Mouse (Mus musculus) Patski (cell line): ENCODE measurements around the gene Tmem230. TPM values are rescaled to one million over a fixed set of nuclear protein-coding genes. Genes with fewer than 3 reads are reported as not detected.
A peak's percentile ranks its signal among the peaks of the same experiment; 100 is the strongest.

Experiments used
- ATAC-seq: fragments of 100-300 bp; one replicate; pipeline ENCODE4 v1.8.0; 2021
- CTCF ChIA-PET: fragments of 350-600 bp; sonication (Branson Sonifier 250); formaldehyde crosslinking; loops from one replicate; lab custom pipeline; 2022; ENCODE audit warnings: inconsistent platforms; lab: Charles Lee
- POLR2A ChIA-PET: fragments of 350-600 bp; sonication (Branson Sonifier 250); formaldehyde crosslinking; loops from one replicate; lab custom pipeline; 2022; ENCODE audit warnings: antibody characterized with exemption, inconsistent platforms; lab: Charles Lee
- DNase-seq: peaks from one replicate; pipeline ENCODE4 v3.0.0-alpha.2; 2011; ENCODE audit warnings: low read depth, low spot score
- H3K27me3 ChIP-seq: fragments of 371-371 bp; one replicate; pipeline ENCODE4 v1.5.1; 2021
- CTCF ChIP-seq: fragments of 100-300 bp; IDR thresholded peaks from one replicate; pipeline ENCODE4 v1.5.1; 2021
- in situ Hi-C: fragments of 300-500 bp; cut with MboI; formaldehyde crosslinking; loops from 3 replicates; pipeline ENCODE4 v1.11.1; 2018; ENCODE audit warnings: low pct_unique_long_range_greater_than_20kb, mixed read lengths
- polyA plus RNA-seq: library from polyadenylated mRNA; unstranded; gene quantifications from one replicate; pipeline ENCODE4 v1.2.3, GENCODE M21; 2021

Tmem230 gene
- polyA plus RNA-seq, 1 experiment from 2014 or later, result 26.9 TPM

DNA sequence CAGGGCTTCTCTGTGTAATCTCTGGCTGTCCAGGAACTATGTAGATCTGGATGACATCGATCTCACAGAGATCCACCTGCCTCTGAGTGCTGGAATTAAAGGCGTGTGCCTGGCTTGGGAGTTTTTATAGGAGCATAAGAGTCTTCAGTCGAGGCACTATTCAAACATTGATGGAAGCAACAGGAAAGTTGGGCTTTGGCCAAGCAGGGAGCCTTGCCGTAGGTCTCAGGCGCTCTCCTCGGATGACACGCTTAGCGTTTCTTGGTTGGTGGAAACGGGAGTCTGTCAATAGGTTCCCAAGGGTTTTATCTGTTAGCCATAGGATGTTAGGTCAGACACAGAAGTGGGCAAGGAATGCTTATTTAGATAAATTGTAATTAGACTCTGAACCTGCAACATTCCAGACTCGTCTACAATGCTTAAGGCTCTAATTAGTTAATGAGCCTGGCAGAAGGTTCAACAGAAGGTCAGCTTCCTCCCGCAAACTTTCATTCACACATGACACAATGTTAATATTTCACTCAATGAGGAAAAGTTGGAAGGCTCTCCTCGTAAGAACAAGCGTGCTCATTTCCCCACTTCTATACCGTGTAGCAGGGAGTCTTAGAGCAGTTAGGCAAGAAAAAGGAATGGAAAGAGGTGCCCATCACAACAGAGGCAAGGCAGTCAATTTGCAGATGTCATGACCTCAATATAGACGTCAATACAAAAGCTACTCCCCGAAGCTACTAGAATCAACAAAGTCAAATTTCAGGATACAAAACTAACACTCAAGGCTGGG, 13.4 kb downstream of the Tmem230 start:
- ATAC-seq (no peak), DNase-seq (no peak)
- no peaks in the 10 kb centered on the region for H3K27me3 ChIP-seq
- POLR2A ChIA-PET, result no interaction called here
- CTCF ChIA-PET, result interaction anchor here (1.4 kb wide), 1 partner anchor 13 kb away, joined by 4 read pairs; no protein-coding TSS in a partner anchor
- no peak for TF ChIP-seq CTCF
- in situ Hi-C loops, result no loop called here

DNA sequence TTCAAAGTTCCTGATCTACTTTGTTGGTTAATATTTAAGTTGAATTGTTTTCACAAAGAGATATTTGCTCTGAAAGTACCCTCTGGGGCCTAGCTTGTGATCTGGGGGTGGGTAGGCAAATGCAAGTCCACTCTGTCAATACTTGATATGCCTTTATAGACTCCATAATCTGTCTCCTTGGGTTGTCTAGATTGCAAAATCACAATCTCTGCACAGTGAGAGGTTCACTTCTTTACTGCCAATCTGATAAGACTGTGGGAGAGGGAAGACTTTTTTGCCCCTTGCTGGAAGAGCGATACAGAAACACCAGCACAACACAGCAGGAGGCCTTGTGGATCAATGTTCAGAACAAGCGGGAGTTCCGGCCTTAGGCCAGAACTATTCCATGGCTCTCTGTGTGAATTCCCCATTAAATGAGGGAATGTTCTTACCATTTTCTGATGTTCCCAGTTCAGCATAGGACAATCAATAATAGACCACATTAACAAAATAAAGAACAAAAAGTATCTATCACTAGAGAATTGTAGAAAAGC, 15.1 kb downstream of the Tmem230 start:
- ChIA-PET CTCF (no interaction called here), POLR2A (no interaction called here)
- in situ Hi-C loops, result no loop called here
- ATAC-seq (no peak), DNase-seq (no peak)
- H3K27me3 ChIP-seq, result no peaks in the 10 kb centered on the region
- no peak for TF ChIP-seq CTCF

DNA sequence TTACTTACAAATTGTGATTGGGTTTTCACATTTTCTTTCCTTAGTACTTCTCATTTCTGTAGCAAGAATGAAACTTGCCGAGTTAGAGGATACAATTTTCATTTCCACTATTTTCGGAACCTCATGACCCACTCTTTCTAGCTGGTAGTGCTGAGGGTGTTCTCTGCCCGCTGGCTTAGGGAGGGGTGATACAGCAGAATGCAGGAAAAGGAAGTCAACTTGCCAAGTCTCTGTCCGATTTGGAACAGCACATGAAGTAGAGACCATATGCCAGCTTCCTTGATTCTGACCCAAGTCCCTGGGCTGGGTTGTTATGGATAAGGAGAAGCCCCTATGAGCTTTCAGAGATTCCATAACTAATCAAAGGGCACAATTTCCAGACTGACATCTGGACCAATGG, 23.2 kb downstream of the Tmem230 start:
- POLR2A ChIA-PET, result no interaction called here
- TF ChIP-seq CTCF, result no peak

GRCm38 (mm10) chr2:132221611-132222073, 26.0 kb downstream of the Tmem230 start:
- no peak for TF ChIP-seq CTCF
- no peak for ATAC-seq
- in situ Hi-C loops, result loop anchor here (5.0 kb wide), 1 partner anchor 74 kb away; the partner anchor contains the start of gene Slc23a2
- ChIA-PET POLR2A (interaction anchor here (0.6 kb wide), 1 partner anchor 24 kb away, joined by 3 read pairs; no protein-coding TSS in a partner anchor), CTCF (interaction anchor here (1.0 to 1.6 kb wide), 3 partner anchors 13 to 19 kb away, joined by 3 to 4 read pairs (median 3); no protein-coding TSS in a partner anchor)
- no peaks in the 10 kb centered on the region for H3K27me3 ChIP-seq
- no peak for DNase-seq

More for the DNA sequence above, 23.2 kb downstream of the Tmem230 start:
- no peaks in the 10 kb centered on the region for H3K27me3 ChIP-seq
- in situ Hi-C loops, result loop anchor here (5.0 kb wide), 1 partner anchor 77 kb away; the partner anchor contains the start of gene Slc23a2
- no peak for DNase-seq
- ATAC-seq, result no peak
- CTCF ChIA-PET, result interaction anchor here (0.9 kb wide), 1 partner anchor 16 kb away, joined by 3 read pairs; no protein-coding TSS in a partner anchor

GRCm38 (mm10) chr2:132211995-132212656, 35.5 kb downstream of the Tmem230 start:
- no peaks in the 10 kb centered on the region for H3K27me3 ChIP-seq
- in situ Hi-C loops, result no loop called here
- DNase-seq (peak; percentile 65), ATAC-seq (peak; percentile 97)
- ChIA-PET CTCF (no interaction called here), POLR2A (no interaction called here)
- TF ChIP-seq CTCF, result no peak

- no peak for DNase-seq
- no peaks in the 10 kb centered on the region for H3K27me3 ChIP-seq
- ChIA-PET POLR2A (interaction anchor here (0.6 to 0.7 kb wide), 2 partner anchors 94 to 223 kb away, joined by 4 to 6 read pairs; no protein-coding TSS in a partner anchor), CTCF (no interaction called here)
- in situ Hi-C loops, result no loop called here
- no peak for ATAC-seq
- TF ChIP-seq CTCF, result no peak
These were observed 36.7 kb downstream of the Tmem230 start for GRCm38 (mm10) chr2:132210806-132211312.

GRCm38 (mm10) chr2:132208246-132208881, 39.2 kb downstream of the Tmem230 start:
- no peak for DNase-seq
- H3K27me3 ChIP-seq, result no peaks in the 10 kb centered on the region
- no peak for TF ChIP-seq CTCF
- ATAC-seq, result no peak
- POLR2A ChIA-PET, result no interaction called here
- CTCF ChIA-PET, result interaction anchor here (0.8 kb wide), 1 partner anchor 17 kb away, joined by 3 read pairs; no protein-coding TSS in a partner anchor
- in situ Hi-C loops, result no loop called here

GRCm38 (mm10) chr2:132206316-132206881, 41.2 kb downstream of the Tmem230 start:
- in situ Hi-C loops, result no loop called here
- TF ChIP-seq CTCF, result no peak

GRCm38 (mm10) chr2:132205549-132205948, 42.1 kb downstream of the Tmem230 start:
- ATAC-seq (no peak), DNase-seq (no peak)
- ChIA-PET POLR2A (no interaction called here), CTCF (no interaction called here)
- no peaks in the 10 kb centered on the region for H3K27me3 ChIP-seq
- no peak for TF ChIP-seq CTCF
- in situ Hi-C loops, result no loop called here

More at GRCm38 (mm10) chr2:132206316-132206881, 41.2 kb downstream of the Tmem230 start:
- CTCF ChIA-PET, result no interaction called here
- POLR2A ChIA-PET, result no interaction called here
- ATAC-seq (no peak), DNase-seq (no peak)
- H3K27me3 ChIP-seq, result no peaks in the 10 kb centered on the region
